Mouse (Mus musculus) T-helper 2 cell (primary cell): ENCODE data around the gene Cacng7.

Source experiments
- in situ Hi-C: fragments of 300-600 bp; cut with MboI, MseI; formaldehyde crosslinking; loops from one replicate; pipeline ENCODE4 v1.15.1; 2025; ENCODE audit warnings: high pct_unique_total_duplicates

The Cacng7 gene

DNA sequence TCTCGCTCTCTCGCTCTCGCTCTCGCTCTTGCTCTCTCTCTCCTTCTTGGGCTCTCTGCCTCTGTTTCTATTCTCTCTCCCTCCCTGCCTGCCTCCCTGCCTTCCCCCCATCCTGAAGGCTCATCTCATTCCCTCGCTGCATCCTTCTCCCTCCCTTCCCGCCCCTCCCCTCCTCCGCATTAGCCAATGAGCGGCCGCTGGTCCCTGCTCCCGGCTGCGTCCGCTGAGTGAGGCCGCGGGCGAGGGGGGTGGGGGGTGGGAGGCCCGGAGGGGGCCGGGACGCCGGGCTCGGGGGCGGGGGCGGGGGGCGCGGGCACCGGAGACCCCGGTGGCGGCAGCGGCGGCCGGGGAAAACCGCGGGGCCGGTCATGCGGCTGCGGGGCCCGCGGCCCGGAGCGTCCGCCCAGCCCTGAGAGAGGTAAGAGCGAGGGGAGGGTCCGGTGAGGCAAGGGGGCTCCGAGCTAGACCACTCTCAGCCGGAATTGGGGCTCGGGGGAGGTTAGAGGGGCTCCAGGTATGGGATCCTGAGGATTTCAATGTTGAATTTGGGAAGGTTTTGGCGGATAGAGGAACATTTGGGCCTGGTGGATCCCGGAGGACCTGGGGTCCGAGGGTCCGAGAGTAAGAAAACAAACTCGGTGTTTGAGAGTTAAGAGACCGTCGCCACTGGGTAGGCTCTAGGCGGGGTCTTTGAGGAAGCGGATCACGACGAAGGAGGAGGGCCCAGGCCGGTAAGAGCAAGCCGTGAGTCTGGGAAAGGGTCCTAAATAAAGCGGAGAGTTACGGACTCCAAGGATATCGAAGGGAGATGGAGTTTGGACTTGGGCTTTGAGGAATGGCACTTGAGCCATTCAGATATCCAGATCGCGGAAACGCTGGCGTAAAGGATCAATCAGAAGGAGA lies at the start of gene Cacng7:
Gene Cacng7, plus strand, starts transcription at position 337 of the 903 bp plus-strand sequence.
- in situ Hi-C loops: no loop called here

GRCm38 (mm10) chr7:3283081-3283875 lies 49.5 kb upstream of the Cacng7 start:
- in situ Hi-C loops: no loop called here

DNA sequence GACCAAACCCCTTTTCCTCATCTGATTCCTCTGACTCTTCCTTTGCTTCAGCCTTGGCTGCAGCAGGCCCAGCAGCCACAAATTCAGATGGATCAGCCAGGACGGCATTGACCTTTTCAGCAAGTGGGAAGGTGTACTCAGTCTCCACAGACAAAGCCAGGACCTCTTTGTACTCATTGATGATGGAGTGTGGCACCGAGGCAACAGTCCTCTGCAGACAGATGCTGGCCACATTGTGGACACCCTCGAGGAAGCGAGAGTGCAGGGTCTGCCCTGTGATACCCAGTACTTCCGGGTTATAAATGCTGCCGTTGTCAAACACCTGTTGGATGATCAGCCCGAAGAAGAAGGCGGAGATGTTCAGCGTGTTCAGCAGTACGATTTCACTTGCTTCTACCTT lies 48.2 kb upstream of the Cacng7 start:
- in situ Hi-C loops: no loop called here

GRCm38 (mm10) chr7:3286036-3286435 lies 46.7 kb upstream of the Cacng7 start:
- in situ Hi-C loops: no loop called here

DNA sequence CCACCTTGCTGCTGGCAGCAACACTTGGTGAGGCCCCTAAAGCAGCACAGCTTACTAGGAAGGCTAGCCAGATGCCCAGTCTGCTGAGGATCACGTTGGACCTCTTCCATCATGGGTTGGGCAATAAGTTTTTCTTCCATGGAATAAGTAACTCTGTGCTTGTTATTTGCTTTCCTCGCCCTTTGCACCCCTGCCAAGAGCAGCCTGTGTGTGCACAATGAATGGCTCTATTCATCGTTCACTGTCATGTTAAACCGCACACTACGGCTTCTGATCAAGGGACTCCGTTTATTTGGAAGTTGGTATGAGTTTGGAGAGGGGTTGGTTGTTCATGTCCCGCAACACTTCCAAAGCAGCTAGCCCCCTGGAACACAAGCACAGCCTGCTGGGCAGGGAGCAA lies 45.6 kb upstream of the Cacng7 start:
- in situ Hi-C loops: no loop called here

- in situ Hi-C loops: no loop called here
Measured at GRCm38 (mm10) chr7:3288976-3289970, 43.5 kb upstream of the Cacng7 start, which contains the start of the genes Myadm and Prkcg. TSS of gene Myadm (plus strand) at chr7:3289080. TSS of gene Prkcg (plus strand) at chr7:3289179.

DNA sequence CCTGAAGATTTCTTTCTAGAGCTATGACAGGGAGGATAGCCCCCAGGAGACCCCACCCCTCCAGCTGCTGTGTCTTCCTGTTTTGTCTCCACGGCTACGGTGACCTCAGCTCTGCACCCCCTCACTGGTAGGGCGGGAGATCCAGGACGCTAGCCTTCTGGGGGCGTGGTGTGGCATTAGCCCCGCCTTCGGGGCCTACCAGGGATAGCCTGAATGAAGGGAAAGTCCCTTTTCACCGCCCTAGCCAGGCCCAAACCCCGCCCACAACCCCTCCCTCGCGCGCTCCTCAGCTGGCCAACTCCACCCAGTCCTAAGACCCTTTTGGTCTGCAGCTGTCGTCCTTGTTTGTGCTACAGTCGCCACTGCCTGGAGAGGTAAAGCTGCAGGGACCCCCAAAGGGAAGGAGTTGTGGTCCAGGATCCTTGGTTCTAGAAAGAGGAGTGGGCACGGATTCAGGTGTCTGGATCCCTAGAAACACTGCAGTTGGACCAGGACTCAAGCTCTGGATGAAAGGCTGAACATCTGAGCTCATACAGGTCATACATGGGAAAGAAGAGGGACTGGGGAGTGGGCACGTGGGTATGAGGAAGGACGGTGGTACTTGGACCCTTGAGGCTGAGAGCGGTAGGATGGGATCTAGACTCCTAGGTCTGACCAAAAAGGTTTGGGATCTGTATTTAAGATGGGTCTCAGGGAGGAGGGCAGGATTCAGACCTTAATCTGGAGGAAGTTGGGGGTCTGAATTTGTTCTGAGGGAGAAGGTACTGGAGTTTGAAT lies 42.3 kb upstream of the Cacng7 start:
- in situ Hi-C loops: loop anchor here (10.0 kb wide), 1 partner anchor 814 kb away; no protein-coding TSS in a partner anchor

DNA sequence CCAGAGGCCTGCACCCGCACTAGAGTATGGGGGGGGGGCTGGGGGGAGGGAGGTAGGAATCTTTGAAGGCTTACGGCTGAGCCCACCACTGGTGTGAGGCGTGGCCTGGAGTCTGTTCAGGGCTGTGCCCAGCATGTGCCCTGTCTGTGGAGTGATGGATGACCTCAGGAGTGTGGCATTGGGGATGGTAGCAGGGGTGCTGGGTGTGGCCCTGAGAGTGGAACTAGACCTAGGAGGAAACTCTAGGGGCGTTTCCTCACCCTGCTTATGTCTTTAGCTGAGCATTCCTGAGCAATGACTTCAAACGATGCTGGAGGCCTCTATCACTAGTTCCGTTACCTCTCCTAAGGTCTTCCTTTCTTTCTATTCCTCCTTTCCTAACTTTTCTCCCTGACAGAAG lies 41.6 kb upstream of the Cacng7 start:
- in situ Hi-C loops: loop anchor here (10.0 kb wide), 1 partner anchor 814 kb away; no protein-coding TSS in a partner anchor

- in situ Hi-C loops: loop anchor here (10.0 kb wide), 1 partner anchor 813 kb away; no protein-coding TSS in a partner anchor
Measured at GRCm38 (mm10) chr7:3291764-3292163, 41.0 kb upstream of the Cacng7 start.

- in situ Hi-C loops: loop anchor here (10.0 kb wide), 1 partner anchor 813 kb away; no protein-coding TSS in a partner anchor
Measured at GRCm38 (mm10) chr7:3292271-3292670, 40.5 kb upstream of the Cacng7 start.

DNA sequence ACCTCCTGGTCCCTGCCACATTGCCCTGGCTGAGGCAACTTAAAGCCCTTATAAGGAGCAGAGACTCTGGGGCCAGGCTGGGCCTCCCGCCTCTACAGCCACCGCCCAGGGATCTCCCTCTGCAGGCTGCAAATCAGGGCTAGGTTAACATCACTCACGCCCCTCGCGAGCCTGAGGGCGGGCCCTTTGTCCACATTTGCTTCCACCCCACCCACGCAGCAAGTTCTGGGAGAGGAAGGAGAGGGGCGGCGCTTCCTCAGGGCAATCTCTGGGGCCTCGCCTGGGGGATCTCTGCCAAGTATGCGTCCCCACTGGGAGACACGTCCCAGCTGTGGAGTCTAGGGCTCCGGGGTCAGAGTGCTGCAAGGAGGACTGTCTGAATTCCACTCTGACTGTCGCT lies 40.0 kb upstream of the Cacng7 start:
- in situ Hi-C loops: loop anchor here (10.0 kb wide), 1 partner anchor 812 kb away; no protein-coding TSS in a partner anchor

DNA sequence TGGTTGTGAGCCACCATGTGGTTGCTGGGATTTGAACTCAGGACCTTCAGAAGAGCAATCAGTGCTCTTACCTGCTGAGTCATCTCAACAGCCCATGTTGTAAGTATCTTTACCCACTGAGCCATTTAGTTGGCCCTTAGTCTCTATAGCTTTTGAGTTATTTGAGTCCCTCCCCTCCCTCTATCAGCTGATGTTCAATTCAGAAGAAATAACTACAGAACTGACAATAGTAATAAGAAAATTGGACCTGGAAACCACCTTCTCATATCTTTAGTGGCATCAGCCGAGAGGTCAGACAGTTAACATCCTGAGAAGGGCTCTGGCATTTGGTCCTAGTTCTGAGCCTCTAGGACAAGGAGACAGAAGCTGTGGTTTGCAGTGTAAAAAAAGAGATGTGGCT lies 38.0 kb upstream of the Cacng7 start:
- in situ Hi-C loops: loop anchor here (10.0 kb wide), 1 partner anchor 810 kb away; no protein-coding TSS in a partner anchor

GRCm38 (mm10) chr7:3295321-3296110 lies 37.2 kb upstream of the Cacng7 start:
- in situ Hi-C loops: loop anchor here (10.0 kb wide), 1 partner anchor 809 kb away; no protein-coding TSS in a partner anchor

DNA sequence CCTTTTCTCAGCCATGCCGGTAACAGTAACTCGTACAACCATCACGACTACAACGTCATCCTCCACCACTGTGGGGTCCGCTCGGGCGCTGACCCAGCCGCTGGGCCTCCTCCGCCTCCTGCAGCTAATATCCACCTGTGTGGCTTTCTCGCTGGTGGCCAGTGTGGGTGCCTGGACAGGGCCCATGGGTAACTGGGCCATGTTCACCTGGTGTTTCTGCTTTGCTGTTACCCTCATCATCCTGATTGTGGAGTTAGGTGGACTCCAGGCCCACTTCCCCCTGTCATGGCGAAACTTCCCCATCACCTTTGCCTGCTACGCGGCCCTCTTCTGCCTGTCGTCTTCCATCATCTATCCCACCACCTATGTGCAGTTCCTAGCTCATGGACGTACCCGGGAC lies 36.0 kb upstream of the Cacng7 start:
- in situ Hi-C loops: loop anchor here (10.0 kb wide), 1 partner anchor 808 kb away; no protein-coding TSS in a partner anchor

- in situ Hi-C loops: loop anchor here (10.0 kb wide), 1 partner anchor 805 kb away; no protein-coding TSS in a partner anchor
Measured at GRCm38 (mm10) chr7:3299941-3300617, 32.7 kb upstream of the Cacng7 start.

GRCm38 (mm10) chr7:3300891-3301627 lies 31.7 kb upstream of the Cacng7 start:
- in situ Hi-C loops: no loop called here
